In genomic region chr19:44314871-44315414, GRCm38 (mm10) we compare ENCODE assay signal across 8 mouse cellular contexts. TPM values are rescaled to one million over a fixed set of nuclear protein-coding genes. Genes with fewer than 3 reads are reported as not detected.
DNase-seq lines count a peak whose midpoint lies in the region; ATAC-seq lines count a peak whose summit lies in the region.

No protein-coding gene starts in this region.

- peak overlapping the region; percentile 58 for H3K4me3 ChIP-seq in embryonic facial prominence, embryonic 14.5 days (ENCODE audit: low read depth, low read length)
- H3K4me3 ChIP-seq in heart, embryonic 14.5 days (ENCODE audit: control insufficient read depth in 1 of 2, insufficient read depth in 1 of 2, low read depth in 1 of 2, low read length in 2 of 2), result peak overlapping the region; percentile 52 to 53
- H3K4me3 ChIP-seq in kidney, embryonic 14.5 days (ENCODE audit: low read length), result peak overlapping the region; percentile 38

- DNase-seq in cerebellum, adult 9-10 months, result no peak
- DNase-seq in T-cell, adult 2 months (ENCODE audit: low spot score), result peak; percentile 61
- peak; percentile 70 for DNase-seq in embryonic facial prominence, embryonic 14.5 days (ENCODE audit: low spot score)
- DNase-seq in lung, postnatal 10 days, result peak; percentile 78
- DNase-seq in splenic B cell, adult 2 months (ENCODE audit: low read depth, low spot score), result peak; percentile 34

- H3K27ac ChIP-seq in embryonic facial prominence, embryonic 14.5 days (replicated peaks; ENCODE audit: low read depth, low read length), result peak overlapping the region; percentile 81
- H3K27ac ChIP-seq in heart, embryonic 14.5 days (replicated peaks in 1 of 2; ENCODE audit: control insufficient read depth in 1 of 2, insufficient read depth in 1 of 2, low read depth in 2 of 2, low read length in 2 of 2), result peak overlapping the region; percentile 98
- peak overlapping the region; percentile 70; the same call in 1 of the 2 replicates for H3K27ac ChIP-seq in kidney, embryonic 14.5 days (ENCODE audit: low read depth, low read length)

- no peaks in the 10 kb centered on the region for H3K36me3 ChIP-seq in embryonic facial prominence, embryonic 14.5 days (ENCODE audit: control insufficient read depth, insufficient read depth, low read length)
- H3K36me3 ChIP-seq in heart, embryonic 14.5 days (ENCODE audit: control insufficient read depth, insufficient read depth, low read length), result no peaks in the 10 kb centered on the region
- no peaks in the 10 kb centered on the region for H3K36me3 ChIP-seq in kidney, embryonic 14.5 days (ENCODE audit: control insufficient read depth, insufficient read depth, low read length)
- H3K36me3 ChIP-seq in splenic B cell, adult 2 months (ENCODE audit: control insufficient read depth, insufficient read depth, low read length, poor library complexity, severe bottlenecking), result no peaks in the 10 kb centered on the region

- H3K4me1 ChIP-seq in embryonic facial prominence, embryonic 14.5 days (ENCODE audit: control insufficient read depth, insufficient read depth, low read length), result 0 out of 2 replicates have a peak, but pooled peaks cover 3% of the 10 kb centered on the region
- peaks cover 9 to 11% of the 10 kb centered on the region in 2 experiments for H3K4me1 ChIP-seq in heart, embryonic 14.5 days (ENCODE audit: control insufficient read depth in 2 of 2, insufficient read depth in 2 of 2, low read length in 2 of 2)
- peaks cover 30% of the 10 kb centered on the region for H3K4me1 ChIP-seq in kidney, embryonic 14.5 days (ENCODE audit: control insufficient read depth, insufficient read depth, low read length)

- peak; percentile 46; the same call in 1 of the 2 replicates for ATAC-seq in cerebellum, adult (ENCODE audit: insufficient number of reproducible peaks, low FRiP score, low TSS enrichment)
- ATAC-seq in embryonic facial prominence, embryonic 14.5 days (ENCODE audit: low read depth), result peak; percentile 83
- peak; percentile 63 for ATAC-seq in heart, embryonic 14.5 days (ENCODE audit: insufficient number of reproducible peaks, insufficient read depth, low FRiP score, low read depth)
- ATAC-seq in kidney, embryonic 14.5 days (ENCODE audit: low FRiP score, low TSS enrichment), result peak; percentile 50; the same call in 1 of the 2 replicates

- WGBS in embryonic facial prominence, embryonic 14.5 days, result 2% methylated on average over 11 of the region's 11 CpGs
- WGBS in heart, embryonic 14.5 days, result under 1% methylated on average over 11 of the region's 11 CpGs
- WGBS in kidney, embryonic 14.5 days, result 2% methylated on average over 11 of the region's 11 CpGs

- peaks cover 5% of the 10 kb centered on the region; the same call in 1 of the 2 replicates for H3K9me3 ChIP-seq in embryonic facial prominence, embryonic 14.5 days (ENCODE audit: control insufficient read depth, low read length)
- no peaks in the 10 kb centered on the region; the same call in 1 of the 2 replicates for H3K9me3 ChIP-seq in heart, embryonic 14.5 days (ENCODE audit: control insufficient read depth, low read length)
- H3K9me3 ChIP-seq in kidney, embryonic 14.5 days (ENCODE audit: control insufficient read depth, low read length), result no peaks in the 10 kb centered on the region

- H3K4me2 ChIP-seq in embryonic facial prominence, embryonic 14.5 days (ENCODE audit: low read depth, low read length), result peak overlapping the region; percentile 77
- H3K4me2 ChIP-seq in heart, embryonic 14.5 days (ENCODE audit: low read length), result peak overlapping the region; percentile 86
- H3K4me2 ChIP-seq in kidney, embryonic 14.5 days (replicated peaks; ENCODE audit: low read depth, low read length), result peak overlapping the region; percentile 65

- H3K9ac ChIP-seq in embryonic facial prominence, embryonic 14.5 days (ENCODE audit: low read depth, low read length), result peak overlapping the region; percentile 65
- peak overlapping the region; percentile 76 for H3K9ac ChIP-seq in heart, embryonic 14.5 days (ENCODE audit: low read length)
- H3K9ac ChIP-seq in kidney, embryonic 14.5 days (ENCODE audit: low read depth, low read length), result peak overlapping the region; percentile 49; the same call in 1 of the 2 replicates

- no peaks in the 10 kb centered on the region for H3K27me3 ChIP-seq in embryonic facial prominence, embryonic 14.5 days (replicated peaks; ENCODE audit: control insufficient read depth, insufficient read depth, low read length)
- no peaks in the 10 kb centered on the region for H3K27me3 ChIP-seq in heart, embryonic 14.5 days (ENCODE audit: control insufficient read depth, insufficient read depth, low read length)
- no peaks in the 10 kb centered on the region for H3K27me3 ChIP-seq in kidney, embryonic 14.5 days (ENCODE audit: control insufficient read depth, insufficient read depth, low read length)
- H3K27me3 ChIP-seq in splenic B cell, adult 2 months (ENCODE audit: control insufficient read depth, insufficient read depth, low read length, poor library complexity, severe bottlenecking), result no peaks in the 10 kb centered on the region

RNA-seq across cellular contexts. Expression of gene Scd4, which starts 17.9 kb away (rescaled TPM):
- 0.37 and 0.51 TPM in 2 replicates for polyA plus RNA-seq in embryonic facial prominence, embryonic 14.5 days (2014; fragmentation: Nextera tagmentation; extraction: Ambion mirVana)
- polyA plus RNA-seq in heart, embryonic 14.5 days (2014; fragmentation: Nextera tagmentation; extraction: Ambion mirVana), result 2.1 and 2.9 TPM in 2 replicates
- polyA plus RNA-seq in kidney, embryonic 14.5 days (2014; fragmentation: Nextera tagmentation; extraction: Ambion mirVana), result 0.11 TPM in 1 of 2 replicates, not detected in the other

RNA-seq across cellular contexts. Expression of gene Scd2, which starts 21.5 kb away (rescaled TPM):
- polyA plus RNA-seq in embryonic facial prominence, embryonic 14.5 days (2014; fragmentation: Nextera tagmentation; extraction: Ambion mirVana), result 212 and 224 TPM in 2 replicates
- polyA plus RNA-seq in heart, embryonic 14.5 days (2014; fragmentation: Nextera tagmentation; extraction: Ambion mirVana), result 139 and 146 TPM in 2 replicates
- 103 and 205 TPM in 2 replicates for polyA plus RNA-seq in kidney, embryonic 14.5 days (2014; fragmentation: Nextera tagmentation; extraction: Ambion mirVana)
